Mouse (Mus musculus) embryonic fibroblast, embryonic 13.5 days (primary cell): Measurements from ENCODE around the gene Gtf2h3.

Source experiments
- CTCF ChIP-seq: IDR thresholded peaks from 2 replicates; pipeline ENCODE4 v1.5.1; 2011; ENCODE audit warnings: mild to moderate bottlenecking, control low read depth, low read length, moderate library complexity, borderline replicate concordance; ENCODE audit not compliant: insufficient read depth
- POLR2A ChIP-seq: IDR thresholded peaks from 2 replicates; pipeline ENCODE4 v1.6.1; 2011; ENCODE audit warnings: low read depth, mild to moderate bottlenecking, control low read depth, low read length, moderate library complexity

- TF ChIP-seq POLR2A (no peak), CTCF (no peak)
These were observed 44.0 kb downstream of the Gtf2h3 start for GRCm38 (mm10) chr5:124622890-124623289.
